Mouse (Mus musculus) urinary bladder, postnatal 36 days (tissue): ENCODE results near the gene Slc6a3.

ENCODE experiments used
- DNase-seq, 2 experiments: peaks; one replicate each; pipeline ENCODE4 v3.0.0; 2022; ENCODE audit warnings: low spot score in 2 of 2, mixed read lengths in 1 of 2

Gene Slc6a3

GRCm38 (mm10) chr13:73591488-73591887 is 54.9 kb downstream of the Slc6a3 start:
- no peak for DNase-seq

- no peak for DNase-seq
These were observed 56.0 kb downstream of the Slc6a3 start for GRCm38 (mm10) chr13:73592546-73592945.

GRCm38 (mm10) chr13:73596276-73596675 is 59.7 kb downstream of the Slc6a3 start:
- no peak for DNase-seq

- no peak for DNase-seq
These were observed 63.7 kb downstream of the Slc6a3 start for GRCm38 (mm10) chr13:73600217-73600616.

GRCm38 (mm10) chr13:73603046-73603445 is 66.5 kb downstream of the Slc6a3 start:
- no peak for DNase-seq

- DNase-seq = peak; percentile 95 to 98
These were observed 67.1 kb downstream of the Slc6a3 start, which contains the start of gene Clptm1l for GRCm38 (mm10) chr13:73603522-73604155. Gene Clptm1l (plus strand): TSS chr13:73604006.

GRCm38 (mm10) chr13:73604156-73604957 is 67.8 kb downstream of the Slc6a3 start:
- DNase-seq = peak; percentile 17 to 35

- no peak for DNase-seq
These were observed 81.9 kb downstream of the Slc6a3 start for GRCm38 (mm10) chr13:73618406-73618805.

GRCm38 (mm10) chr13:73620637-73621036 is 84.1 kb downstream of the Slc6a3 start:
- DNase-seq = no peak

GRCm38 (mm10) chr13:73626410-73626744 is 89.8 kb downstream of the Slc6a3 start:
- no peak for DNase-seq

- DNase-seq = peak; percentile 41 to 44
These were observed 90.4 kb downstream of the Slc6a3 start, which contains the start of gene Tert for GRCm38 (mm10) chr13:73626745-73627549. Gene Tert (plus strand): TSS chr13:73626911.
